Mouse (Mus musculus): ENCODE measurements around the gene Lgi4.

DNA sequence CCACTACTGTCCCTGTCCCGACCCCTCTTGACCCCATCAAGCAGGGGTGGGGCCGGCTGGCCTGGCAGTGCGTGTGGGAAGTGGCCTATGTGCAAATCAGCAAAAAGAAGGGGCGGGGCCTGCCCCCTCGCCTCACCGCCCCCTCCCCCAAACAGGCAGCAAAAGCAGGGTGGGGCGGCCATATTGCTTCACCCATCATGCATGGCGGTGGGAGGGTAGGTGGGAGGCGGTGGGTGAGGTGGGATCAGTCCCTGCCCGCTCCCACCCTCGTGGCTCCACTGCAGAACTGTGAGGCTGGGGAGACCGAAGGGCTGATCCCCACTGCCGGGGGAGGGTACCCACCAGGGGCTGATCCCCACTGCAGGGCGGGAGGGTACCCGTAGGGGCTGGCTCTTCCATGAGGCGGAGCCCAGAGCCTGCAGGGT, 57.6 kb downstream of the Lgi4 start:
- TF ChIP-seq E2F4 (IDR thresholded peaks at IDR 0.05; ENCODE audit: insufficient read depth) (no peak), TCF3 (IDR thresholded peaks at IDR 0.05; ENCODE audit: insufficient read length, low read depth) (no peak), CEBPB (IDR thresholded peaks at IDR 0.05; ENCODE audit: insufficient read depth, poor library complexity, severe bottlenecking) (no peak), POLR2A (IDR thresholded peaks at IDR 0.05; ENCODE audit: insufficient read length, low read depth) (no peak), SRF (IDR thresholded peaks at IDR 0.05; ENCODE audit: control insufficient read depth, insufficient read length, low read depth) (no peak), POLR2AphosphoS2 (IDR thresholded peaks at IDR 0.05; ENCODE audit: insufficient read length, low read depth) (no peak), MAX (IDR thresholded peaks at IDR 0.05; ENCODE audit: low read depth) (no peak), MYOD1 (IDR thresholded peaks at IDR 0.05; ENCODE audit: control insufficient read depth in 1 of 3, insufficient read length in 2 of 3, low read depth in 2 of 3) (no peak), TCF12 (IDR thresholded peaks at IDR 0.05; ENCODE audit: insufficient read depth, poor library complexity, severe bottlenecking) (no peak), USF1 (IDR thresholded peaks at IDR 0.05; ENCODE audit: low read depth) (no peak), MYOG (IDR thresholded peaks at IDR 0.05; ENCODE audit: control insufficient read depth in 1 of 3, insufficient read depth in 1 of 3, insufficient read length in 2 of 3, low read depth in 2 of 3) (no peak), REST (IDR thresholded peaks at IDR 0.05; ENCODE audit: insufficient read depth, insufficient read length) (no peak)
